Mouse (Mus musculus): Measurements from ENCODE around the gene Nfib.

The Nfib gene

GRCm38 (mm10) chr4:82593681-82594666, 111.6 kb downstream of the Nfib start:
- DNase-seq (ENCODE audit: extremely low spot score, low read depth, low spot score) = no peak

GRCm38 (mm10) chr4:82592086-82593030, 113.2 kb downstream of the Nfib start:
- DNase-seq (ENCODE audit: extremely low spot score, low read depth, low spot score) = no peak

- no peak for DNase-seq (ENCODE audit: extremely low spot score, low read depth, low spot score)
These were observed 116.1 kb downstream of the Nfib start for GRCm38 (mm10) chr4:82589345-82589890.

GRCm38 (mm10) chr4:82588718-82589117, 116.8 kb downstream of the Nfib start:
- DNase-seq (ENCODE audit: extremely low spot score, low read depth, low spot score) = no peak

GRCm38 (mm10) chr4:82587146-82587870, 118.2 kb downstream of the Nfib start:
- DNase-seq (ENCODE audit: extremely low spot score, low read depth, low spot score) = no peak

GRCm38 (mm10) chr4:82586637-82587036, 118.9 kb downstream of the Nfib start:
- DNase-seq (ENCODE audit: extremely low spot score, low read depth, low spot score) = no peak

GRCm38 (mm10) chr4:82585536-82585935, 120.0 kb downstream of the Nfib start:
- DNase-seq (ENCODE audit: extremely low spot score, low read depth, low spot score) = no peak

GRCm38 (mm10) chr4:82585056-82585455, 120.5 kb downstream of the Nfib start:
- no peak for DNase-seq (ENCODE audit: extremely low spot score, low read depth, low spot score)

GRCm38 (mm10) chr4:82584548-82584947, 121.0 kb downstream of the Nfib start:
- no peak for DNase-seq (ENCODE audit: extremely low spot score, low read depth, low spot score)

- no peak for DNase-seq (ENCODE audit: extremely low spot score, low read depth, low spot score)
These were observed 132.3 kb downstream of the Nfib start for GRCm38 (mm10) chr4:82573291-82573605.

- no peak for DNase-seq (ENCODE audit: extremely low spot score, low read depth, low spot score)
These were observed 132.9 kb downstream of the Nfib start for GRCm38 (mm10) chr4:82572410-82573290.

- no peak for DNase-seq (ENCODE audit: extremely low spot score, low read depth, low spot score)
These were observed 146.7 kb downstream of the Nfib start for GRCm38 (mm10) chr4:82558816-82559215.

GRCm38 (mm10) chr4:82555673-82556171, 149.8 kb downstream of the Nfib start:
- no peak for DNase-seq (ENCODE audit: extremely low spot score, low read depth, low spot score)

GRCm38 (mm10) chr4:82553658-82554057, 151.9 kb downstream of the Nfib start:
- no peak for DNase-seq (ENCODE audit: extremely low spot score, low read depth, low spot score)

GRCm38 (mm10) chr4:82552238-82552637, 153.3 kb downstream of the Nfib start:
- no peak for DNase-seq (ENCODE audit: extremely low spot score, low read depth, low spot score)

- DNase-seq (ENCODE audit: extremely low spot score, low read depth, low spot score) = no peak
These were observed 155.7 kb downstream of the Nfib start for GRCm38 (mm10) chr4:82549762-82550380.

GRCm38 (mm10) chr4:82548247-82548646, 157.3 kb downstream of the Nfib start:
- DNase-seq (ENCODE audit: extremely low spot score, low read depth, low spot score) = no peak

GRCm38 (mm10) chr4:82543936-82544335, 161.6 kb downstream of the Nfib start:
- DNase-seq (ENCODE audit: extremely low spot score, low read depth, low spot score) = no peak

- DNase-seq (ENCODE audit: extremely low spot score, low read depth, low spot score) = no peak
These were observed 162.2 kb downstream of the Nfib start for GRCm38 (mm10) chr4:82543398-82543740.

All from hindlimb bud, embryonic 11.5 days (tissue).